Mouse (Mus musculus): ENCODE measurements around the gene 1700037H04Rik. TPM values are rescaled to one million over a fixed set of nuclear protein-coding genes. Genes with fewer than 3 reads are reported as not detected.

The 1700037H04Rik gene
- 10 to 100 TPM in 1 of 2 experiments, 1 to 10 TPM in 1; 9.7 to 17.7 TPM for total RNA-seq (2021)
- long read RNA-seq, experiment 1, transcript 1700037H04Rik-202 (6 exons, 1,241 nt), result major isoform, 10 of 11 reads
- long read RNA-seq, experiment 1, partial matches to known transcripts, result 0 of 11 reads
- long read RNA-seq, experiment 1, other reads (novel, unspliced or antisense), result 1 of 11 reads
- long read RNA-seq, experiment 2, transcript 1700037H04Rik-202 (6 exons, 1,241 nt), result major isoform, 6 of 8 reads
- long read RNA-seq, experiment 2, partial matches to known transcripts, result 0 of 8 reads
- long read RNA-seq, experiment 2, other reads (novel, unspliced or antisense), result 2 of 8 reads

GRCm38 (mm10) chr2:131159938-131160581, at the start of gene 1700037H04Rik:
Gene 1700037H04Rik (minus strand): TSS chr2:131160081.
- peak; percentile 97 to 98 for DNase-seq

DNA sequence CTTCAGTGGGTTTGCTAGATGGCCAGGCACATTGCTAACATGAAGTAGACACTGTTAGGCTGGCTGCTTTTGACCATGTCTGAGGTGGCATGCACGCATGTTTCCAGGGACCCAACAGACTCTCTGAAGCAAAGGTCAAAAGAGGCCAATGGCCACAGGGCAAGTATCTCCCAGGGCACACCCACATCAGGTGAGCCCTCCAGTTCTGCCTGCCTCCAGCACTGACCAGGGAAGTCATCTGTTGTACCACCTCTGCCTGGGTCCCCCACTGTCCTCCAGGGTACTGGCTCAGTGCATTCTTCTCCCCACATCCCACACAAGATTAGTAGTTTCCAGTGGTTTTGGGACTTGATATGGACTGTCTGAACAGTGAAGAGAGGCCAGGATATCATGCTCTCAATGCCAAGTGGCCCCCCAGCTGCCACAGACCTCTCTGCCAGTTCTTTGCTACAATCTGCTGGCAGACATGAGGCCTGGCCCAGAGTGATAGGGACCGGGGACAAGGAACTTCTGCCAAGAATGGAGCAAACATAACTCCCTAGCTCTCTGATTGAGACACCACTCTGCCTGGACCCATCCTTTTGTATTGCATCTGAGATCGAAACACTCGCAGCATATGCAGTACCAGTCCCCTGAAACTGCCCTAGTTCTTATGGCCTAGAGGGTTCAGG, 49.4 kb upstream of the 1700037H04Rik start:
- no peak for DNase-seq

GRCm38 (mm10) chr2:131208356-131208755, 48.5 kb upstream of the 1700037H04Rik start:
- no peak for DNase-seq

GRCm38 (mm10) chr2:131206778-131207177, 46.9 kb upstream of the 1700037H04Rik start, which contains the start of gene Ap5s1:
Gene Ap5s1 (plus strand): TSS chr2:131207078.
- DNase-seq, result no peak

DNA sequence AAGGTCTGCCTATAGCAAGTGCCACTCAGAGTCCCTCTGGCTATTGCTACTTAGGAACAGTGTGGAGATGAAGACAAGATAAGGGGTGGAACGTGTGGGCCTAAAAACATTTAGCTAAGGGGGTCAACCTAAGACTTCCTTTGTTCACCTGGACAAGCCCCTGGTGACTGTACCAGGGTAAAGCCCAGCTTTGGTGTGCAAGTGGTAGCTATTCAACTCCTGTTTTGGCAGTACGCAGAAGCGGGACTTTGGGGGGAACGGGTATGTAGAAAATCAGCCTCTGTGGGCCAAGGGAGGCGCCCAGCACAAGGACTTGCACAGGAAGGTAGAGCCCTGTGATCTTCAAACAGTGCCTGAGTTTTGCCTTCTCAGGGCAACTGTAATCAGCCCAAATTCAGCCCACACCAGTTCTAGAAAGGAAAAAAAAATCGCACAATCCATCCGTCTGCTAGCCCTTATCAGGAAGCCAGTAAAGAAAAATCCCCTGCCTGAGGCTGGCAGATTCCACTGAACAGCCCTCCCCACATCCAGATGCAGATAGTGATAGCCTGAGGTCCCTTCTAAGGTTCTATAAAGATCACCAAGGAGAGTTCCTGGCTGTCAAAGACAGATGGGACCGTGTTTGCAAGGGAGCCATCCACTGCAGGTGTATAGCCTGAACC, 45.8 kb upstream of the 1700037H04Rik start:
- DNase-seq, result no peak

GRCm38 (mm10) chr2:131204410-131204981, 44.6 kb upstream of the 1700037H04Rik start:
- DNase-seq, result peak; percentile 97 to 98

- DNase-seq, result no peak
Observed at GRCm38 (mm10) chr2:131203816-131204409, 44.0 kb upstream of the 1700037H04Rik start.

DNA sequence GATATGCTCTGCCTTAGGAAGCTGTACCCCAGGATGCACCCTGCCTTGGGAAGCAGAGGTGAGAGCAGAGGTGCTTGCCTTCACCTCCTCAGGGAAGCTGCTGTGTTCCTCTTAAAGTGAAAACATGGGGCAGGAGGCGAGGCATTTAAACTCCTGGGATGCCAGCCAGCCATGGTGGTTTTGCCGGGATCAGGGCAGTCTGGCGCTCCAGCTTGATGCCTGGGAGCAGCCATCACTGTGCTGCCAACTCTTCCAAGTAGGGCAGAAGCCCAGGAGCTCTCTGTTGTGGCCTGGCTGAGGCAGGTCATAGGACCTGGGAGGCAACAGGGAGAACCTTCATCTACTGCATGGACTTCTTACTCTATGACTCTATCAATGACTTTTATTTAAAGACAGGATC, 41.4 kb upstream of the 1700037H04Rik start:
- no peak for DNase-seq

DNA sequence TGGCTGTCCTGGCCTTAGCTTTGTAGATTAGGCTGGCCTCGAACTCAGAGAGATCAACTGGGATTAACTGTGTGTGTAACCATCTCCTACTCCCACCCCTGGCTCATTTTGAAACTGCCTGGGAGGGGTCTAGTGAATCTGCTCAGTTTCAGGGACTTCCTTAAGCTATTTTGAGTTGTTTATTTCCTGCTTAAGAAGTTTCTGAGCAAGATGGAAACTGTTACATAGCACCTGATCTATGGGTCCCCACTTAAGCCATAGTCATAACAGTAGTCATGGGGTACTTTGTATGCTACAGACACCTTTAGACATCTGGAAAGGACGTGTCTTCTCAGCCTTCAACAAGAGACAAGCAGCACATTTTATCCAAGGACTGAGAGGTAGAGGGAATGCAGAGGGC, 40.8 kb upstream of the 1700037H04Rik start:
- DNase-seq, result no peak

DNA sequence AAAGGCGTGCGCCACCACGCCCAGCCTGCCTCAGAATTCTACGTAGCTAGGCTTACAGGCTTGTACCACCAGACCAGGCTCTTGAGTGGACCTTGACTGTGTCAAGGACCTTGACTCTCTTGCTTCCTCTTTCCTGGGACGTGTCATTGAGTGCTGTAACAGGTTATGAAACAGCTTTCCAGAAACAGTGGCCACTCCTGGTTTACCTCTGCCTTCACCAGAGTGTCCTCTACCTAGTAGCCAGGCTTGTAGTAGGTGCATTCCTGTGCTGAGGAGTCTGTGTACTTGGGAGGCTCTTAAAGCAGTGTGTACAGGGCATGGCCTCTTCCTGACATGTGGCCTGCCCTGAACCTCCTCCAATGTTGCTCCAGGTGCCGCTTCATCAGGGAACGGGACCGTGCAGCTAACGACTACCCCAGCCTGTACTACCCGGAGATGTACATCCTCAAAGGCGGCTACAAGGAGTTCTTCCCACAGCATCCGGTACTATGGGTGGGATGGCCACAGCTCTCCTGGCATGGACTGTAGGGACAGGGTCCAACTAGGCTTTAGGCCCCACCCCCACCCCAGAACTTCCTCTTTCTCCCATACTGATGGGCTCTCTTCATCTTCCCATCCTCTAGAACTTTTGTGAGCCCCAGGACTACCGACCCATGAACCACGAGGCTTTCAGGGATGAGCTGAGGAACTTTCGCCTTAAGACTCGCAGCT, 36.9 kb upstream of the 1700037H04Rik start:
- no peak for DNase-seq

DNA sequence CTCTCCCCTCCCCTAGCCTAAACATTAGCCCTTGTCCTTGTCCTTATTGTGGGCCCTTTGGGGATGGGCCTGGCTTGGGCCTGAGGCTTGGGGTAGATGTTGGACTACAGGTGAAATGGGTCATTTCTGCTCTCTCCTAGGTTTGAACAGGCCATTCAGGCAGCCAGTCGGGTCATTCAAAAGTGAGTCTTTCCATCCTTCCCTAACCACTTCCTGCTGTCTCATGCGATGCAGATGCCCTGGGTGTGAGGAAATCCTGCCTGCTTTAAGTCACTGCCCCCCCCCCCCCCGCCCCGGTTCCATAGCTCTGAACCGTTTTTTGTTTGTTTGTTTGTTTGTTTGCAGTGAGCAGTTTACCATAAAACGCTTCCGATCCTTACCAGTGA, 31.1 kb upstream of the 1700037H04Rik start:
- DNase-seq, result no peak

DNA sequence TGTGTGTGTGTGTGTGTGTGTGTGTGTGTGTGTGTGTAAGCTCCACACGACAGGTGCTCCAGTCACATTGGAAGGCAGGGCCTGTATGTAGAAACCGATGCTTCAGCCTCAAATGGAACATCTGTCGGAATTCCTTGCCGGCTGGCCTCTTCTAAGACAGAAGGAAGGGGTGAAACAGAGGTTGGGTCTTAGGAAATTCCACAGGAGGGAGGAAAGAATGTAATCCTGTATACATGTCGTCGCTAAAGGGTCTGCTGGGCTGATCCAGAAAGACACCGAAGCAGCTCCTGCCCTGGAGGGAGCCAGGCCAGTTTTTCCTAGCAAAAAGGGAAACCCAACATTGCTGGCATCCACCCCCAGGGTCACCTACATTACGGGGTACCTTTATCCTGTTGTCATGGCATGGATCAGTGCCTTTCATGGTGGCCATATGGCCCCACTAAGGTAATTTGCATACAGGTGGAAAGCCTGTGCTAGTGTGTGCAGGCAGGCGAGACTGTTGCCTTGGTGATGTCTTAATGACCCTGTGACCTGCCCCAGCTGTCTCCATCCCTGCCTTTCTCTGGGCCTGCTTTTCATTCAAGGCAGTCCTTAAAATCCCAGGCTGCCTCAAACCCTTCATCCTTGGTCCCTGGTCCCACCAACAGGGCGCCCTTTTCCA, 30.6 kb upstream of the 1700037H04Rik start:
- no peak for DNase-seq

DNA sequence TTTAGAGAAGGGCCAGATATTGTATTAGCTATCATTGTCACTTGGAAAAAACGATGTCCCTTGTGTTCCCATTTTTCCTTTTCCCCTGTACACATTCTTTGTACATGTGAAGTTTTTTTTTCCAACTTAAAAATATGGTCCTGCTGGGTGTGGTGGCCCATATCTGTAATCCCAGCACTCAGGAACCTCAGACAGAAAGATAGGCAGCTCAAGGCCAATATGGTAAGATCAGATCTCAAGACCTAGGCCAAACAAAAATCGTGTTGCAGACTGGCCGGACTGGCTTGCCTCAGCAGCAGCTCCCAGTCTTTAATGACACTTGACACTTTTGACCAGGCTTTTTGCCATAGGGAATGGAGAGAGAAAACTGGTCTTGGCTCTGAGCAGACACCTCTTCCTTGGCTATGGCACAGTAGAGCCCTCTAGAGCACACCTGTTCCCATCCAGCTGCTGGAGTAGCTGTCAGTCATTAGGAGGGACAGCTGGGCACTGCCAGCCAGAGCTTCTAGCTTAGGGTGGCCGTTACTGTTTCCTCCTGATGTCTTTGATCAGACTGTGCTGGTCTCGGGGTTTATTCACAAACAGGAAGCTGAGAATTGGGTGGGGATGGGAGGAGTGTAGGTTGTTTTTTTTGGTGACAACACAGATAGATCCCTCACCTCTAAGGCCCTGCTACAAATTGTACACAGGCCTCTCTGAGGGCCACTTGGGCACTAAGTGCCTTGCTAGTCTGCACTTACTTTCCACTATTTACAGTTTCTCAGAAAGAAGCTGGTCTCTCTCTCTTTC, 29.8 kb upstream of the 1700037H04Rik start:
- DNase-seq, result no peak

DNA sequence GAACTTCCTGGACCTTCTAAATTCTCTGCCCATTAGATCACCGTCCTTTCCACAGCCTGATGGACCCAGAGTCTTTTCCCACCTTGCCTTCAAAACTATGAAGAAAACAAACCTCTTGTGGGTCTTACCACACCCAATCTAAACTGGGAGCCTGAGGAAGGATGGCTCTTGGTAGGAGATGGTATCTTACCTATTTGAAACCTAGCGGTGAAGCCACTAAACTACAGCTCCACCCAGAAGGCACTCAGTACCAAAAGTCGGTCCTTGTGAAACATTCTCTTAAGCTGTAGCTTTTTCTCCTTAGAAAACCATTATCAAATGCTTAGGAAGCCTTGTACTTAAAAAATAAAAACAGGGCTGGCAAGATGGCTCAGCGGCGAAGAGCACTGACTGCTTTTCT, 28.4 kb upstream of the 1700037H04Rik start:
- no peak for DNase-seq

DNA sequence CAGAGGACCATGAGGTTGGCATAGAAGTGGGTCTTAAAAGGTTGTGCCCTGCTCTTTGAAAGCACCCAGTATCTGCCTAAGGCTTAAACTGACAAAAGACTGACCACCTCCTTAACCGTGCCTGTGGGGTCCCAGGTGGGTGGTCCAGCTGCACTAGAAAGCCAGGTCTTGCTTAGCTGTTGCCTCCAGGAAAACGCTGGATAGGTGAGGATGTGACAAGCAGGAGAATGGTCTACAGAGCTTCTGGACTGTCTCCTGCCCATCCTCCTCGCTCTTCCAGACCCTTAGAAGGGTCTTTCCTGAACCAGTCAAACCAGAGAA, 27.7 kb upstream of the 1700037H04Rik start:
- no peak for DNase-seq

GRCm38 (mm10) chr2:131186771-131187601, 27.1 kb upstream of the 1700037H04Rik start, which contains the start of the genes Cdc25b and Spef1:
Gene Cdc25b (plus strand): TSS chr2:131186949.
Gene Spef1 (minus strand): TSS chr2:131187282.
- peak; percentile 91 for DNase-seq

GRCm38 (mm10) chr2:131186343-131186742, 26.5 kb upstream of the 1700037H04Rik start:
- no peak for DNase-seq

DNA sequence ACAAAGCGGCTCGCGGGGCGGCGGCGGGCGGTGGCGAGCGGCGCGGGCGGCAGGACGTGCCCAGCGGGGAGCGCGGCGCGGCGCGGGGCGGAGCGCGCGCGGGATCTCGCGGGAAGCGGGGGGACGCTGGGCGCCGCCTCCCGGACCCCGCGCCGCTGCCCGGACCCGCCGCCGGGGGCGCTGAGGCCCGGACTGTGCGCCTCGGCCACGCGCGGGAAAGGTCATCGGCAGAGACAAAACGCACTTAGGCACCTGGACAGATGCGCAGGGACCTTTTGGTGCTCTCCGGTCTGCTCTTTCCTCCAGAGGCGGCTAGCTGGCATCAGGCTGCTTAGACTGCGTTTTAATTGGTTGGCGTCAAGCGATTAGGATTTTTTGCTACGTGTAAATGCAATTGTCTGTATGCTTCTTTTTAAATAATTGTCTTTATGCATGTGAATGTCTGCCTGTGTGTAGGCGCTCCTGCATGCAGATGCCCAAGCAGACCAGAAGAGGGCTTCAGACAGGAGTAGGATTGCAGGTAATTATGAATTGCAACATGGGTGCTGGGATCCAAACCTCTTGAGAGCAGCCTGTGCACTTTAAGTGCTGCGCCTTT, 20.2 kb upstream of the 1700037H04Rik start, which contains the start of gene Cenpb:
Gene Cenpb, minus strand, starts transcription at position 78 of the 598 bp plus-strand sequence.
- DNase-seq, result peak; percentile 90 to 91

All from heart, adult 18-20 months (tissue).